Mouse (Mus musculus) retina, adult 2 months (tissue): ENCODE results near the gene Atg4b.
"Not testable (repeated sequence)": the region's sequence is repeated elsewhere in the genome, so short reads cannot be mapped to it uniquely, and the experiment has no call there.

Experiments
- DNase-seq: peaks from one replicate; pipeline ENCODE4 v3.0.0-alpha.2; 2012; ENCODE audit warnings: low read depth, low spot score

The Atg4b gene

DNA sequence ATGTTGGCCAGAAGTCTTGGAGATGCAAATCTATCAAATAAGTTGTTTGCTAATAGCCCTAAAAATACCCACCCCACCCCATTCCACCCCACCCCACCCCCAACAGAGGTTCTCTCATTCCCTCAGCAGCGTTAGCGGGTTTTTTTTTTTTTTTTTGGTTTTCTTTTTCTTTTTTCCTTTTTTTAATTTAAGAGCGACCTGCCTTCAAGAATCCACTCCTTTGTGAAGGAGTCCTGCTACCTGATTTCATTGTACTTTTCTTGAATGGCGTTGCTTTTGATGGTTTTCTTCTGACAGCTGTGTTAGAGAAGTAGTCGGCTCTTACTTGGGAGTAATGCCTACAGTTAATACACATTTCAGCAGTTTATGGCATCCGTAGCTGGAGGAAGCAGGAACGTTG, 4.3 kb downstream of the Atg4b start:
- no peak for DNase-seq

DNA sequence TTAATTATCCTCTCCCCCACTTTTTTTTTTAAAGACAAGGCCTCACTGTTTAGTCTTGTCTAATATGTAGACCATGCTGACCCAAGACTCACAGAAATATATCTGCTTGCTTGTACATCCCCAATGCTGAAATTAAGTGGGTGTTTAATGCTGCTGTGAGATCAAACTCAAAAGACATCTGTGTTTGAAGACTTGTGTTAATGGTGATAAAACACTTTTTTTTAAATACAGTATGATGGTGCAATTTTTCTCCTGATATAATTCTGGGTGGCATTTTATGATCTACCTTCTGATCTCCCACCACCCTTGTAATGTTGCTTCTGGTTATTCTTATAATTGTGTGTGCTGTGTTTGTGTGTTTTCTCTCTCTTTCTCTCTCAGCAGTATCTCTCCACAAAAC, 4.9 kb downstream of the Atg4b start:
- no peak for DNase-seq

DNA sequence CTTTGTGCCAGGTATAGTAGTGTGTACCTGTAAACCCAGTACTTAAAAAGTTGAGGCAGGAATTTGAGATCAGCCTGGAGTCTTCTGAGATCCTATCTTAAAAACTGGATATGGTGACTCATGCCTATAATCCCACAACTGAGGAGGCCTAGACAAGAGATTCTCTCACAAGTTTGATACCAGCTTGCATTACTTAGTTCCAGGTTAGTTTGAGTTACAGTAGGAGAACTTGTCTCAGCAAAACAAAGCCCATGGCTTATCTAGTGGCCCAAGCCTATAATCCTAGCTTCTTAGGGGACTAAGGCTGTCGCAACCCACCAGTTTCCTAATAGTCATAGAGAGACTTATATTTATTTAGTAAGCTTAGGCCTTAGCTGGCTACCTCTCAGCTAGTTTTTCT, 8.8 kb downstream of the Atg4b start:
- DNase-seq: no peak

DNA sequence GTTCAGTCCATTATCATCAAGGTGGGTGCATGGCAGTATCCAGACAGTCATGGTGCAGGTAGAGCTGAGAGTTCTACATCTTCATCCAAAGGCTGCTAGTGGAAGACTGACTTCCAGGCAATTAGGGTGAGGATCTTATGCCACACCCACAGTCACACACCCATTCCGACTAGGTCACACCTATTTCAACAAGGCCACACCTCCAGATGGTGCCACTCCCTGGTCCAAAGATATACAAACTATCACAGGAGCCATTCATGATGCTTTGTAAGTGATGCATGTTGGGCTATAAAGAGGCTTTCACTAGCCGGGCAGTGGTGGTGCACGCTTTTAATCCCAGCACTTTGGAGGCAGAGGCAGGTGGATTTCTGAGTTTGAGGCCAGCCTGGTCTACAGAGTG, 12.2 kb downstream of the Atg4b start:
- DNase-seq: not testable (repeated sequence)

DNA sequence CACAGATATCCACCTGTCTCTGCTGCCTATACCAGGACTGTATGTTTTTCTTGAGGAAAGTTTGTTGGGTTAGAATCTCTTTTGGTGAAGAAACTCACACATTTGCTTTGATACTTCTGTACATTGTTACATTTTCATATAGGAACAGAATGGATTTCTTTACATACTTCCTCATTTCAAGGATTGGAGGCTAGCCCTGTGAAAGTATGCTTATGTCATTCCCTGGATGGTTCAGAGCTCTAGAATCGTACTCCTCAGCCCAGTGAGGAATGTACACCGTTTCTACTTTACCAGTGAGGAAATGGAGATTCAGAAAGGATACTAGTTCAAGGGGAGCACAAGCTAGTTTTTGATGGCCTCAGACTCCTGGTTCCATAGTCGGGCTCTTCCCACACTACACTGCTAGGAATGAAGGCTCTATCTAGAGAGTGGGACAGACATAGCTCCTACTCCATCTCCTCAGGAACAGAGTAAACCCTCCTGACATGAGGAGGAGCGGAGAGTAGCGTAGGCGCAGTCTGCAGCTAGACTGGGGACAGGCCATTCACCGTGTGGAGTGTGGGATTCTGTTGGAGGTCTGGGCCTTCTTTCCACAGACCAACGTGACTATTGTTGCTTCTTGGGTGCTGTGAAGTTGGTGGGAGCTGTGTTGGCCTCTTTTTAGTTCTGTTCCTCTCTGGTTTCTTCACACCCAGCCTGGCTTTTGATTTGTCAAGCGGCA, 13.7 kb downstream of the Atg4b start:
- no peak for DNase-seq

DNA sequence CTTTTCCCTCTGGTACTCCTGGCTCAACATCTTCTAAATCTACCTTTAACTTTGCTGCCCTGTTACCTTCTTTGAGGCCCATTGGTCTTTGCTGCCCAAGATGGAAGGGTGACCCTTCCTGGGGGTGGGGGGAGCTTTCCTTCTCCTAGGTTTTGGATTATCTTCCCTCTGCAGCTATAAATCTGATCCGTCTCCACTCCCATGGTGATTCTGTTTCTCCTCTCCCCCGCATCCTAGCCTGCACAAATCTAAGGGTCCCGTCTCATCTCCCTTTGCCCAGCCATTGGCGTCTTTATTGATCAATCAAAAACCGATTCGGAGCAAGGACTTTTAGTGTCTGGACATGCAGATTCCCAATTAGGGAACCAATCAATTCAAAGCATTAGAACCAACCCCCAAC, 16.3 kb downstream of the Atg4b start:
- DNase-seq: no peak

DNA sequence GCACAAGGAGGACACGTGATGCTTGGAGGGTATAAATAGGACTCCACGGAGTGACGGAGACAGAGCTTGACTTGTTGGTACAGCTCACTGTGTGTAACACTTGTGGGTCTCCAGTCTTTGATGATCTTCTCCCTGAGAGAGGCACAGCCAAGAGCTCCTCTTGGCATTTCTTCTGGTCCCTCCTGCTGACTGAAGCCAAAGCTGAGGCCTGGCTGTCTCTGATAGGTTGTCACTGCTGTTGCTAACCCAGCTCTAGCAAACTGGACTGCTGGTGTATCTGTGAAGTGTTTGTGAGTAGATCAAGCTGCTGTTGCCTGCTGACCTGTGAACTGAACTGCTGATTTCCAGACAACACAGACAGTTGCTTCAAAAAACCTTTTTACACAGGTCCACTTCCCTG, 18.6 kb downstream of the Atg4b start:
- no peak for DNase-seq

DNA sequence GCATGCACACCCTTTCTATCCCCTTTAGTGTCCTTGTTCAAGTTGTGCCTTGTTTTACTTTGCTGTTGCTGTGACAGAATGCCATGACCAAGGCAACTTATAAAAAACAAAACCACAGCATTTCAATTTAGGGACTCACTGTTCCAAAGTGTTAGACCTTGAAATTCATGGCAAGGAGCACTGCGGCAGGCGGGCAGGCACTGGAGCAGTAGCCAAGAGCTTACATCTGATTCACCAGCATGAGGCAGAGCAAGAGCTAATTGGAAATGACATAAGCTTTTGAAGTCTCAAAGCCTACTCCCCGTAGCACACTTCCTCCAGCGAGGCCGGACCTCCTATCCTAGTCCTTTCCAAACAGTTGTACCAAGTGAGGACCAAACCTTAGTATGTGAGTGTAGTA, 25.4 kb downstream of the Atg4b start:
- DNase-seq: no peak

DNA sequence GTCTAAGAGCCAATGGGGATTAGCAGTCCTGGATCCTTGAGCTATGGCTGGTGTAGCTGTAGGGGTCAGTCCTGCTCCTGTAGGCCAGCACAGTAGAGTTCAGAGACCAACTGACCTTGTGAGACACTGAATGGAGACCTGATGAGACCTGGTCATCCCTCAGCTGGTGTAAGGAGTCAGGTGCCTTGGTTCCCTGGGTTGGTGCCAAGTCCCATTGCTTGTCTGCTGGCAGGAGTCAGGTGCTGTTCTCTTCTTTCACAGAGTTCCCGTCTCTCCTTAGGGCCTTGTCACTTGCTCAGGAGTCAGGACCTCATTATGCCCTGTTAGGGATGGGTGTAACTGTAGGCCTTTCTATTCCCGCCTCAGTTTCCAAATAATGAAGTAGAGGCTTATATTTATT, 35.6 kb downstream of the Atg4b start:
- no peak for DNase-seq

DNA sequence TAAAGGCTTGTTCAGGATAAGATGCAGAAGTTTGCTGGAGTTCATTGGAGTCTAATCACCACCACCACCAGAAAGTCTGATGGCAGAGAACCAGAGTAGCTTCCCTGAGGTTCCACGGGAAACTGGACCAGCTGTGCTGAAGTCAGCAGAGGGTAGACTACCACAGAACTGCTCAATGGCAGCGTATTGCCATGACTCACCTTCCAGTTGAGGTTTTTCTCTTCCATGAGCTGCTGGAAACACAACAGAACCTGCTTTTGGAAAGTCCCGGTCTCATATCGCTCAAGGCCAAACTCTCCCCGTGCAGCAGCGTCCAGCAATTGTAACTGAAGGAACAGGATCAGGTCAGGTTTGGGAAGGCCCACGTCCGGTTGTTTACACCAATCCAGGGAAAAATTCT, 43.2 kb downstream of the Atg4b start:
- no peak for DNase-seq

DNA sequence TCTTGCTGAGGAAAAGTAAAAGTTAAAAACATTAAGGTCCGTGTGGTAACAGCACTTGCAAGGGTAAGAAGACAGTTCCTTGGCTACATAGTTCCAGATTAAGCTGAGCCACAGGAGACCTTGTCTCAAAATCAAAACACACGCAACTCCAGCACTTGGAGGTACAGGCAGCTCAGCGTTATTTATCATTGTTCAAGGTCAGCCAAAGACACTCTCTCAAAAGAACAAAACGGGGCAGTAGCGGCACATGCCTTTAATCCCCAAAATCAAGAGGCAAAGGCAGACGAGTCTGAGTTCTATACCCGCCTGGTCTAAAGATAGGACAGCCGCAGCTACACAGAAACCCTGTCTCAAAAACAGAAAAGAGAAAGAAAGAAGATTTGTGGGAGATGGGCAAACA, 44.6 kb downstream of the Atg4b start:
- DNase-seq: no peak

DNA sequence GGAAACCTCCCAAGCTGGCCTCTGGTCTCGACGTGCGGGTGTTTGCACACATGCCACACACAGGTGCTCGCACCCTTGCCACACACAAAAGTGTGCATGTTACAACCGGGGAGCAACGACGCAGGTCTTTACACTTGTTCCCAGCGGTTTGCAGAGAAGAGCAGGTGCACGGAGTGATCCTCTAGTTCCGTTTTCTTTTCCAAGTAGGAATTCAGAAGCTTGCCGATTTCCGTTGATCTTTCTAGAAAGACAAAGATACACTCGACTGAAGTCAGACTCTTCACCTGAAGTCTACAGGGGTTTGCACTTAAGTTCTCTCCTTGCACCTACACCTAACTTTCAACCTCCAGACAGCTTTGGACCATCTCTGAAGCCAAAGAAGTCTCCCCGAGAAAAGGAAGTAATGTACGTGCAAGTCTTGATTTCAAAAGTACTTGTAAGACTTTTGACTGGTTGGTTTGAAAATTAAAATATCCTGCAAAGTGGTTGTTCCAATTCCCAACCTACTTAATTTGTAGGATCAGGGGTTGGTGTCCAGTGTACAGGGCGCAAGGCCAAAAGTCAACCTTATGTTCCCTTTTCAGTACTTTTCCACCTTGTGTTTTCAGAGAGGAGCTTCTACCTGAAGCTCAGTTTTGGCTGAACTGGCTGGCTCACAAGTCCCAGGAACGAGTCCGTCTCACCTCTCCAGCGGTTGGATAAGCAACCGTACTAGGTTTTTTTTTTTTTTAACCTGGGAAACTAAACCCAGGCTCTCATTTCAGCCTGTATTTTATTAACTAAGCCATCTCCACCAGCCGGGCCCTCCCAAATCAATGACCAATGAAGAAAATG, 49.6 kb downstream of the Atg4b start:
- DNase-seq: no peak

DNA sequence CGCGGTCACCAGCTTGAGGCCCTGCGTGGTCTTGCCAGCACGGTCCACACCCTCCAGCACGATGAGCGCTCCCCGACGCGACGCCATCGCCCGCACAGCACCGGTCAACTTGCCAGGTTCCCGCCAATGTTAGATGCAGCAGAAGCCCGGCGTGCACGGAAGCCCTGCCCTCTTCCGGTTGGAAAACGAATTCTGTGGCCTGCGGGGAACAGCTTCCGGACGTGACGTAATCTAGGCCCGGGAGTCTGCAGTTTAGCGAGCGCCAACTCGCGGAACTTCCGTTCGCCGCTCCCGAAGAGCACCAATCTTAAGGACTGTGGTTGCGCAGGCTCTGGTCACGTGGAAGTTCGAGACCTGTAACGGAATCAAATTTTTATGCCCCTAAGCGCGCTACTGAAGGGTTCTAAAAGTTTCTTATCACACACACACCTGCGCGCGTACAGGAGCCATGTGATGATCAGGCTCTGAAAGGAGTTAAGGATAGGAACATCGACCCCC, 50.5 kb downstream of the Atg4b start, which contains the start of gene Dtymk:
Gene Dtymk (minus strand): TSS at position 194 of the 498 bp plus-strand sequence.
- DNase-seq: peak; percentile 89

DNA sequence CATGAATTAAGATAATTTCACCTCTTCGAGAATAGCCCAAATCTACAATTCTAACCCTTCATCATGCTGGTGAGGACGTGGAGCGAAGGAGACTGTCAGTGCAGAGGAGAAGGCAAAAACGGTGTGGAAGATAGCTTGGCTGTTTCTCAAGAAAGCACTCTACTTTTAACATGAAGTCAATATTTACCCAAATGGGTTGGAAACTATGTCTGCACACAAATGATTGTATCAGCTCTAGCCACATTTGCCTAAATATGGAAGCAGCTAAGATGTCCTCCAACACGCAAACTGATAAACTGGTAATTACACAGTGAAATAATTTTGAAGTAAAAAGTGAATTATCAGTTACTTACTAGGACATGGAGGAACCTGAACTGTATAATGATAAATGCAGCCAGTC, 51.5 kb downstream of the Atg4b start:
- no peak for DNase-seq

DNA sequence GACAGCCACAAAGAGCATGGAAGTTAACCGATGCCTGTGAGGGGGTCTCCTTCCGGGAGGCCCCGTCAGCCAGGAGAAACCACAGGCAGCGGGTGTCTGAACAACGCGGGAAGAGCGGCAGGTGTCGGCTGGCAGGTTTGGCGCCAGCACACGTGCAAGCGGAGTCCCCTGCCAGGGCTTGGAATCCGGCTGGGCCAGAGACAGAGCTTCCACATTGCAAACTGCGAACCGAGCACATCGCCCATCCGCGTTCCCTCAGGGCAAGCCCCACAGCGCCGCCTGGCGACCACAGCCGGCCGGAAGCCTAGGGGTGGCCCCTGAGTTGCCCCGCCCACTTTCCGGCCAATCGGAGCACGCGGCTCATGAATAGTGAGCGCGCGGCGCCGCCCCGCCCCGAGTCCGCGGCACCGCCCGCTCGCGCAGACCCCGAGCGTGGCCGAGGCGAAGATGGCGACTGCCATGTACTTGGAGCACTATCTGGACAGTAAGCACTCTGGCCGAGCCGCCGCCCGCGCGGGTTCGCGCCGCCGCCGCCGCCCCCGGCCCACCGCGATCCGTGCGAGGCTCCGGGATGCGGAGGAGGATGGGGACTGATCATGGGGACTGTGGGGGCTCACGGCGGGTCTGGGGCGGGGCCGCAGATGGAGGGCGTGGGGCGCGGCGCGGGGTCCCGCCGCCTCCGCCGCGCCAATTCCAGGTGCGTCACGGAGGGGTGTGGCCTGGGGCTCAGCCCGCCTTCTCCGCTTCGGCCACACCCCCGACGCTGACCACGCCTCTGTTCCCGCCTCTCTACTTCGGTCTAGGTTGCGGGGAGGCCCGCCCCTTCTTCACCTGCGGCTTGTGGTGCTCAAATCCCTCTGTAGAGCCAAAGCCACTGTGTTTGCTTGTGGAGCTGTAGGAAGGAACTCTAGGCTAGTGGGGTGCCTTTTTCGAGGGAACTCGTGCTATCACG, 52.5 kb downstream of the Atg4b start, which contains the start of gene Ing5:
Gene Ing5 (plus strand): TSS at position 410 of the 952 bp plus-strand sequence.
- peak; percentile 95 for DNase-seq

DNA sequence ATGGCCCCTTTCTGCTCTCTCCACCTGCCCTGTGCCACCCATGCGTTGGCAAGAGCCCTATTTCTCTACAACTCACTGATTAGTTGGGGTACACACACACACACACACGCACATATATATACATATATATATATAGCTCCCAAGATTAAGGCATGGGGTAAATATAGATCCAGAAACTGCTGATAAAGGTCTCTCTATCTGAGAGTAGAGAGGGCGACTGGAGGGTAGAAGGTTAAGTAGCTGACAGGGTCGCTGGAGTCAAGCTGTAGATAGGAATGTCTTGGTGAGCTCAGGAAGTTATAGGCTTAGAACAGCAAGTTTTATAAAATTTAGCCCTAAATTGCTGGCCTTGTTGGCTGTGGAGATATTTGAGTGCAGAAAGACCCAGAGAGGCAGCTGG, 53.5 kb downstream of the Atg4b start:
- DNase-seq: no peak

DNA sequence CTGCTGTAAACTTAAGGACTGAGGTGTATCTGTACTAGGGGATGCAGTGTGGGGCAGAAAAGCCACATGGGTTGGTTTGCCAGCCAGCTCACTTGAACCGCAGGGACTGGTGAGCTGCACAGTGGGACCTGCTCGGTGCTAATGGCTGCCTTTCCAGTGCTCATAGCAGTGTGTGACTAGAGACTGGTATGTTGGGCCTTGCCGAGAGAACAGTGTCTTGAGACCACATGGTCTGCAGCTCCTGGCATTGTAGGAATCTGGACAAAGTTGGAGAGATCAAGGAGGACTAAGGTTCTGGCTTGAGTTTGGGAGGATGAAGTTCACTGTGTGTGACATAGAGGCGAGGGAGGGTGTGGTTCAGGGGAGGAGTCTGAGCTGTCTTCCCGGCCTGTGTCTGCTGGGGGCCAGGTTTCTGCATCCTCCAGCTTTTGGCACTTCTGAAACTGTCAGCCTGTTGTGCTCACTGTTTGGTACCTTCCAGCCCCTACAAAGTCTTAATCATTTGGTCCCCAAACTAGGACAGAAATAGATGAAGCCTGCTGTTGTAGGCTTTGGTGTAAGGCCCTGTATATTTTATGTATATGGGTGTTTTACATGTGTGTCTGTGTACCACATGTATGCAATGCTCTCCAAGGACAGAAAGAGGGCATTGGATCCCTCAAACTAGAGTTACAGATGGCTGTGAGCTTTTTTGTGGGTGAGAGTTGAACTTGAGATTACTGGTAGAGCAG, 54.1 kb downstream of the Atg4b start:
- no peak for DNase-seq

DNA sequence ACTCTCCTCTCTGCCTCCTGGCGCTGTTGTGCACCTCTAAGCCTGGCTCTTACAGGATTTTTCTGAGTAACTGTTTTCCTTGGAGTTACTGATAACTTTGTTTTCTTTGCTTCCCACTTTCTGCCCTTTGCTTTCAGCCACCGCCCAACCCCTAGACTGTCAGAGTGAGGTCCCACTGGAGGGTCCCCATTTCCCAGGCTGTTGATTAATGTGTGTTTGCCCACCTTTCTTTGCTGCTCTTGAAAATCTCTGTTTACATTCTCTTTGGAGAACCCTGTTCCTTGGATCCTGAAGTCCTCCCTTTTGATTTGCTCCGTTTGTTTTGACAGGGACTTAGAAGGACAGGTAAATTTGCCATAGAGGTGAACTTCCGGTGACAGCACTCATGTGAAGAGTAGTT, 57.6 kb downstream of the Atg4b start:
- no peak for DNase-seq

DNA sequence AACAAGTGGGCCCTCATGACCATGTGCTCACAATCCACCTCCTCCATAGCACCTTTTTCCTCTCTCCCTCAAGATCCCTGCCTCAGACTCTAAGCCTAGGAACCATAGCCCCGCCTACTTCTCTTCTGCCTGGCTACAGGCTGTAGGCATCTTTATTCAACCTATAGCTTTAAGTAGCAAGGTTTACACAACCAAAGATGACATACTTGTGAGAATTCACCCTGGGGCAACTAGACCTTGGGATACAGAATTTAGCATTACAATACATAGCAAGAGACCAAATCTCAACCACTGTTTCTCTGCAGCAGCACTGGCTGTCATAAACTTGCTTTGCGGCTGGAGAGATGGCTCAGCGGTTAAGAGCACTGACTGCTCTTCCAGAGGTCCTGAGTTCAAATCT, 58.7 kb downstream of the Atg4b start:
- DNase-seq: no peak

DNA sequence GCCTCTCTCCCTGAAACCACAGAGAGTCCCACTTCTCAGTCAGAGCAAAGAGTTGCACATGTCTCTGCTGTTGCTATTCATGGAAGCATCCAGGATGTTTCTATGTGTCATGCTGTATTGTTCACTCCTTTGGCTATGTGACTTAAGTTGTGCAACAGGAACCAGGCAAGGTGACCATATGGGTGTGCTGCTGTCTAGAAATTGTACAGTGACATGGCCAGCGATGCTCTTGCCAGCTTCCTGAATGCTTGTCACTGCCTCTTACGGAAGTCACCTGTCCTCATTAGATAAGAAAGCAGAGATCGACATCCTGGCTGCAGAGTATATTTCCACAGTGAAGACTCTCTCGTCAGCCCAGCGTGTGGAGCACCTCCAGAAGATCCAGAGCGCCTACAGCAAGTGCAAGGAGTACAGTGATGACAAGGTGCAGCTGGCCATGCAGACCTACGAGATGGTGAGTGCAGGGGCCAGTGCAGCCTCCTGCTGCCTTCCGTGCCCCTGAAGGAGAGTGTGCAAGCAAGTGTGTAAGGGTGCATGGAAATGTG, 60.3 kb downstream of the Atg4b start:
- no peak for DNase-seq
